Mouse (Mus musculus) CH12.LX (cell line): ENCODE measurements around the gene Ccnc. TPM values are rescaled to one million over a fixed set of nuclear protein-coding genes. Genes with fewer than 3 reads are reported as not detected.

Experiments
- DNase-seq: peaks from one replicate; pipeline ENCODE4 v3.0.0-alpha.2; 2013; ENCODE audit errors: extremely low read depth
- H3K27ac ChIP-seq: 2 replicates; pipeline ENCODE4 v1.5.1; 2012; ENCODE audit warnings: low read depth, mild to moderate bottlenecking, control low read depth, moderate library complexity; ENCODE audit not compliant: insufficient read depth
- H3K27me3 ChIP-seq: replicated peaks from 2 replicates; pipeline ENCODE3; 2012; ENCODE audit warnings: inconsistent platforms
- H3K36me3 ChIP-seq, 2 experiments: replicated peaks in 1 of 2; 2 replicates each; pipeline versions ENCODE3 to v1.6.1; 2012; ENCODE audit warnings: inconsistent platforms in 1 of 2, low read length in 1 of 2, mild to moderate bottlenecking in 1 of 2, mixed read lengths in 1 of 2, moderate library complexity in 1 of 2; ENCODE audit not compliant: control insufficient read depth in 1 of 2, insufficient read depth in 1 of 2
- H3K4me1 ChIP-seq, 2 experiments: 2 replicates each; pipeline ENCODE4 v1.6.1; 2012; ENCODE audit warnings: inconsistent platforms in 1 of 2, moderate library complexity in 1 of 2; ENCODE audit not compliant: insufficient read depth in 2 of 2, control insufficient read depth in 1 of 2
- H3K4me2 ChIP-seq: 2 replicates; pipeline ENCODE4 v1.6.1; 2012; ENCODE audit warnings: low read depth, mild to moderate bottlenecking, control low read depth; ENCODE audit not compliant: poor library complexity, insufficient read depth, severe bottlenecking
- H3K4me3 ChIP-seq, 3 experiments: fragments of 150-350 bp in 1 of 3; sonication (generic) in 1 of 3; replicated peaks in 1 of 3; 2 replicates each; pipeline versions ENCODE3 to v1.5.1; 2011 to 2012; ENCODE audit warnings: low read depth in 2 of 3, low read length in 2 of 3, mild to moderate bottlenecking in 2 of 3, moderate library complexity in 2 of 3, control low read depth in 1 of 3, improper control_type of control experiment in 1 of 3, inconsistent platforms in 1 of 3, mixed read lengths in 1 of 3; ENCODE audit not compliant: poor library complexity in 1 of 3
- H3K79me2 ChIP-seq: replicated peaks from 2 replicates; pipeline ENCODE4 v1.6.1; 2012; ENCODE audit warnings: mild to moderate bottlenecking, moderate library complexity; ENCODE audit not compliant: control insufficient read depth, poor library complexity, insufficient read depth, severe bottlenecking; ENCODE audit errors: extremely low read depth
- H3K9ac ChIP-seq: 2 replicates; pipeline ENCODE4 v1.6.1; 2012; ENCODE audit warnings: low read depth, mild to moderate bottlenecking, control low read depth, moderate library complexity; ENCODE audit not compliant: insufficient read depth
- H3K9me3 ChIP-seq: replicated peaks from 2 replicates; pipeline ENCODE3; 2012; ENCODE audit warnings: low read length, inconsistent platforms, mixed read lengths
- CHD2 ChIP-seq: IDR thresholded peaks from 2 replicates; pipeline ENCODE4 v1.6.1; 2011; ENCODE audit warnings: low read length, improper control_type of control experiment
- E2F4 ChIP-seq: IDR thresholded peaks from 2 replicates; pipeline ENCODE4 v1.6.1; 2011; ENCODE audit warnings: low read depth, low read length, improper control_type of control experiment; ENCODE audit not compliant: insufficient replicate concordance
- GABPA ChIP-seq: IDR thresholded peaks from 2 replicates; pipeline ENCODE4 v1.6.1; 2012; ENCODE audit warnings: low read depth, low read length, improper control_type of control experiment, inconsistent platforms; ENCODE audit not compliant: insufficient replicate concordance
- HCFC1 ChIP-seq: IDR thresholded peaks from 2 replicates; pipeline ENCODE4 v1.6.1; 2012; ENCODE audit warnings: low read depth, mild to moderate bottlenecking, inconsistent platforms, low read length, improper control_type of control experiment
- JUN ChIP-seq: IDR thresholded peaks from 2 replicates; pipeline ENCODE4 v1.6.1; 2011; ENCODE audit warnings: low read depth, mild to moderate bottlenecking, low read length, improper control_type of control experiment, moderate library complexity; ENCODE audit not compliant: insufficient read depth
- KAT2A ChIP-seq: IDR thresholded peaks from 2 replicates; pipeline ENCODE4 v1.6.1; 2012; ENCODE audit warnings: low read length, improper control_type of control experiment, inconsistent platforms; ENCODE audit not compliant: insufficient replicate concordance
- MEF2A ChIP-seq: IDR thresholded peaks from 2 replicates; pipeline ENCODE4 v1.6.1; 2014; ENCODE audit warnings: low read depth, mild to moderate bottlenecking, inconsistent platforms, low read length, improper control_type of control experiment, borderline replicate concordance
- MYC ChIP-seq: IDR thresholded peaks from 2 replicates; pipeline ENCODE4 v1.6.1; 2011; ENCODE audit warnings: low read depth, mild to moderate bottlenecking, improper control_type of control experiment, low read length
- POLR2AphosphoS2 ChIP-seq: IDR thresholded peaks from 2 replicates; pipeline ENCODE4 v1.6.1; 2011; ENCODE audit warnings: low read depth, low read length, improper control_type of control experiment
- RAD21 ChIP-seq: IDR thresholded peaks from 2 replicates; pipeline ENCODE4 v1.6.1; 2011; ENCODE audit warnings: low read depth, mild to moderate bottlenecking, low read length, improper control_type of control experiment, moderate library complexity
- SIN3A ChIP-seq: IDR thresholded peaks from 2 replicates; pipeline ENCODE4 v1.6.1; 2012; ENCODE audit warnings: low read length, improper control_type of control experiment, inconsistent platforms
- TBP ChIP-seq: conservative IDR thresholded peaks from 2 replicates; pipeline ENCODE4 v1.6.1; 2011; ENCODE audit warnings: low read depth, low read length, improper control_type of control experiment
- UBTF ChIP-seq: IDR thresholded peaks from 2 replicates; pipeline ENCODE4 v1.6.1; 2012; ENCODE audit warnings: low read depth, mild to moderate bottlenecking, inconsistent platforms, low read length, improper control_type of control experiment, moderate library complexity
- ZC3H11A ChIP-seq: IDR thresholded peaks from 2 replicates; pipeline ENCODE4 v1.6.1; 2012; ENCODE audit warnings: low read depth, mild to moderate bottlenecking, inconsistent platforms, low read length, improper control_type of control experiment
- ZKSCAN1 ChIP-seq: IDR thresholded peaks from 2 replicates; pipeline ENCODE4 v1.6.1; 2012; ENCODE audit warnings: low read depth, inconsistent platforms, low read length, improper control_type of control experiment, borderline replicate concordance
- ZMIZ1 ChIP-seq: IDR thresholded peaks from 2 replicates; pipeline ENCODE4 v1.6.1; 2012; ENCODE audit warnings: low read depth, mild to moderate bottlenecking, inconsistent platforms, low read length, improper control_type of control experiment
- dilution Hi-C: fragments of 300-500 bp; cut with MboI; formaldehyde crosslinking; loops from 2 replicates; pipeline ENCODE4 v1.14.3; 2020; ENCODE audit warnings: low sequenced_read_pairs; ENCODE audit not compliant: extremely low pct_unique_long_range_greater_than_20kb, extremely low pct_ligation_motif_present
- in situ Hi-C: fragments of 300-500 bp; cut with MboI; formaldehyde crosslinking; loops from 3 replicates; pipeline ENCODE4 v1.14.3; 2019; ENCODE audit warnings: low sequenced_read_pairs, low pct_ligation_motif_present, low pct_unique_long_range_greater_than_20kb, mixed read lengths
- polyA plus RNA-seq: library from polyadenylated mRNA; unstranded; fragments of >175 nt; gene quantifications from 2 replicates; pipeline ENCODE4 v1.2.1, GENCODE M21; 2012; ENCODE audit warnings: low read depth; ENCODE audit not compliant: insufficient read length
- total RNA-seq, 2 experiments: library from RNA; depleted of rRNA; stranded (reverse); fragments of 300-350 nt in 1 of 2; fragments of >200 nt in 1 of 2; gene quantifications; 2 replicates each; pipeline ENCODE4 v1.2.3; 2012 to 2014

Ccnc gene
- total and polyA plus RNA-seq, 3 experiments: 20.7 to 61.4 (median 32.3) TPM

GRCm38 (mm10) chr4:21684341-21684970 lies 43.0 kb upstream of the Ccnc start:
- no peak for DNase-seq
- dilution Hi-C loops (no loop called here), in situ Hi-C loops (loop anchor here (25.0 kb wide), 1 partner anchor 247 kb away; no protein-coding TSS in a partner anchor)
- Histone ChIP-seq H3K36me3 (no peaks in the 10 kb centered on the region), H3K9me3 (peaks cover 9% of the 10 kb centered on the region), H3K79me2 (no peaks in the 10 kb centered on the region), H3K4me3 (no peak overlapping the region), H3K4me2 (no peak overlapping the region), H3K9ac (no peak overlapping the region), H3K4me1 (no peaks in the 10 kb centered on the region), H3K27ac (no peak overlapping the region), H3K27me3 (no peaks in the 10 kb centered on the region)
- TF ChIP-seq JUN (no peak), POLR2AphosphoS2 (no peak), ZKSCAN1 (no peak), MEF2A (no peak), RAD21 (no peak), E2F4 (no peak), MYC (no peak), ZMIZ1 (no peak), ZC3H11A (no peak), CHD2 (no peak), GABPA (no peak), TBP (no peak), UBTF (no peak), HCFC1 (no peak)

GRCm38 (mm10) chr4:21685595-21686091 lies 41.9 kb upstream of the Ccnc start, which contains the start of gene Prdm13:
TSS of gene Prdm13 (minus strand) at chr4:21685963.
- no peak for TF ChIP-seq SIN3A
- no peak for TF ChIP-seq RAD21
- no peak for TF ChIP-seq MEF2A
- no peak for TF ChIP-seq TBP
- no peak for TF ChIP-seq KAT2A
- Histone ChIP-seq H3K9ac (no peak within 1 kb of the TSS), H3K36me3 (no peaks in the 10 kb centered on the region), H3K27ac (no peak within 1 kb of the TSS), H3K4me3 (no peak within 1 kb of the TSS), H3K4me1 (no peaks in the 10 kb centered on the region), H3K27me3 (no peaks in the 10 kb centered on the region), H3K79me2 (no peaks in the 10 kb centered on the region), H3K4me2 (no peak within 1 kb of the TSS), H3K9me3 (peaks cover 4% of the 10 kb centered on the region)
- dilution Hi-C loops: no loop called here
- DNase-seq: no peak
- in situ Hi-C loops: loop anchor here (25.0 kb wide), 1 partner anchor 248 kb away; no protein-coding TSS in a partner anchor
